Comparison of ENCODE assay signal across 8 mouse cellular contexts in the genomic region with DNA sequence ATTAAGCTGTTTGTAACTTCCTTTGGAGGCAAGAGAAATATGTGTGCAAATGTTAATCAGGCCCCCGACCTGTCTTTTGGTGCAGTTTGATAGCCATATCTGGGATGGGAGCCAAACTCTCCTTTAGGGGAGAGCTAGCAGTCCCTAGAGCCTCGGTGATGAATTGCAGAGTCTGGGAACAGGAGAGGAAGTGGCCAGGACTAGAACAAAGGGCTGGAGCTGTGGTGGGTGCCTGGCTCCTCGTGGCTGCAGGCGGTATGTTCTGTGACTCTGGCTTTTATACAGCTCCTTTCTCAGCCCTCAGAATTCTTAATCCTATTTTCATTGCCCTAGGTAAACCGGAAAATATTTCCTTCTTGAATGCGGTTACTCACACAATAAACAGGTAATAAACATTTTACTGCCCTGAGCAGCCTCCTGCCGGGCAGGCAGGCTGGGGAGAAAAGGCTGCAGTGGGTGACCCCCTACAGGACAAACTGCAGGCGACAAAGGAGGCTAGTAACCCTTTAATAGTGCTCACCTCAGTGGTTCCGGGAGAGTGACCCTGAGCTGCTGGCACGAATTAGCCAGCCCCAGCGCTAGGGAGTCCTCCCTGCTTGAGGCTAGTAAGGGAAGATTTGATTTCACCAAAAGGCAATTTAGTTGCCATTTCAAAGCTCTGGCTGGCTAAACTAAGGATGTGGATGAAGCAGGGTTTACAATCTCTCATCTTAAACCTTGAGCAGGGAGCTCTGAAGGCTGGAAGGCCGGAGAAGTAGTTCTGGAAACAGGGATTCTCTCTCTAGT.
DNase-seq lines count a peak whose midpoint lies in the region; ATAC-seq and TF ChIP-seq lines count a peak whose summit lies in the region.

No protein-coding gene starts in this region.

- TF ChIP-seq POLR2A in kidney, adult 2 months (IDR thresholded peaks at IDR 0.05; ENCODE audit: low read depth, low read length): no peak

- peak overlapping the region; percentile 65; the same call in 1 of the 2 replicates for H3K27ac ChIP-seq in forebrain, embryonic 11.5 days (ENCODE audit: low read depth, low read length)
- H3K27ac ChIP-seq in kidney, adult 2 months (ENCODE audit: insufficient read depth, low read depth, low read length): 0 out of 2 replicates have a peak overlapping the region, but pooled peaks have one; percentile 49

- WGBS in forebrain, embryonic 11.5 days: 5% methylated on average over 12 of the region's 12 CpGs
- 14% methylated on average over 12 of the region's 12 CpGs for WGBS in kidney, adult 2 months

- H3K4me3 ChIP-seq in forebrain, embryonic 11.5 days (ENCODE audit: low read depth, low read length): no peak overlapping the region
- no peak overlapping the region for H3K4me3 ChIP-seq in kidney, adult 2 months (ENCODE audit: insufficient read depth, low read depth, low read length)

- 0 out of 2 replicates have a peak overlapping the region, but pooled peaks have one; percentile 13 for H3K4me2 ChIP-seq in forebrain, embryonic 11.5 days (ENCODE audit: low read depth, low read length, severe bottlenecking)

- no peaks in the 10 kb centered on the region for H3K36me3 ChIP-seq in forebrain, embryonic 11.5 days (ENCODE audit: control insufficient read depth, insufficient read depth, low read length)
- H3K36me3 ChIP-seq in kidney, adult 2 months (ENCODE audit: control insufficient read depth, insufficient read depth, low read length): no peaks in the 10 kb centered on the region

- peak overlapping the region; percentile 16 for H3K9ac ChIP-seq in forebrain, embryonic 11.5 days (ENCODE audit: low read length)

- peaks cover 8% of the 10 kb centered on the region; the same call in 1 of the 2 replicates for H3K4me1 ChIP-seq in forebrain, embryonic 11.5 days (replicated peaks; ENCODE audit: control insufficient read depth, insufficient read depth, low read length)
- peaks cover 12% of the 10 kb centered on the region for H3K4me1 ChIP-seq in kidney, adult 2 months (ENCODE audit: control insufficient read depth, insufficient read depth, low read length)

- H3K9me3 ChIP-seq in forebrain, embryonic 11.5 days (ENCODE audit: control insufficient read depth, low read length): no peaks in the 10 kb centered on the region

- ATAC-seq in forebrain, embryonic 11.5 days (replicated peaks; ENCODE audit: low FRiP score): peak; percentile 69; the same call in 1 of the 2 replicates
- peak; percentile 56 for ATAC-seq in megakaryocyte, adult 5-6 weeks (ENCODE audit: poor library complexity, severe bottlenecking)

- DNase-seq in thymus, postnatal 4 days: peak; percentile 42
- DNase-seq in thymus, postnatal 10 days (ENCODE audit: low spot score in 2 of 2): no peak
- DNase-seq in forebrain, embryonic 11.5 days (ENCODE audit: low spot score): peak; percentile 61
- DNase-seq in kidney, adult 2 months: peak; percentile 55
- no peak for DNase-seq in spleen, adult 18-20 months
- DNase-seq in frontal cortex, postnatal 10 days (ENCODE audit: low spot score in 2 of 2): no peak
- no peak for DNase-seq in left cerebral cortex, adult 9 months (ENCODE audit: low spot score in 2 of 2)

- no peaks in the 10 kb centered on the region for H3K27me3 ChIP-seq in forebrain, embryonic 11.5 days (ENCODE audit: control insufficient read depth, insufficient read depth, low read length)
- no peaks in the 10 kb centered on the region for H3K27me3 ChIP-seq in kidney, adult 2 months (replicated peaks; ENCODE audit: control insufficient read depth, insufficient read depth, low read length)

- peak; percentile 22; the same call in 1 of the 2 replicates for TF ChIP-seq CTCF in kidney, adult 2 months (conservative IDR thresholded peaks at IDR 0.05; ENCODE audit: insufficient read depth, insufficient read length, low read depth, low read length)

Comparison
In these comparisons a context has a peak if more than half of its experiments do, and no peak if none do; other contexts are left out.
1. DNase-seq: peak in thymus, postnatal 4 days (single experiment), forebrain, embryonic 11.5 days (single experiment) and kidney, adult 2 months (single experiment); none in thymus, postnatal 10 days (0 of 2), spleen, adult 18-20 months (0 of 2), frontal cortex, postnatal 10 days (0 of 2) and left cerebral cortex, adult 9 months (0 of 2).